Mouse (Mus musculus) c-Kit-positive CD71-positive TER-119-negative erythroid progenitor cells, embryonic 14.5 days (primary cell): Measurements from ENCODE around the gene Arpc4.

ENCODE experiments used
- DNase-seq: peaks from one replicate; pipeline ENCODE4 v3.0.0-alpha.2; 2013; ENCODE audit warnings: low read depth

Gene Arpc4

DNA sequence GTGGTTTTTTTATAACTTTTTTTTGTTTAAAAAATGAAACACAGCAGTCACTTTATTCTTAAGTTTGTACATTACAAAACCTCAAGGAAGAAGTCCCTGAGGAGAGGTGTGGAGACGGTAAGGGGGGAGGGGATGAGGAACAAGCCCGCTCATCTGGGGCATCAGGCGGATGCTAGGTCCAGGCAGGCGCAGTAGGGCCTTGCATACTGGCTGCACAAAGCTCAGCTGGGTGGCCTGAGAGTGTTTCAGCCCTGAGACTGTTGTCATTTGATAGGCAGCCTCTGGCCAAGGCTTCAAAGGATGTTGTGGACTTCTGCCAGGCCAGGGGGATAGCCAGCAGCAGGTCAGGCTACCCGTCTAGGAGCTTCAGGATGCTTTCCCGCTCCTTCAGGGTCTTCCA, 11.3 kb upstream of the Arpc4 start:
- no peak for DNase-seq

DNA sequence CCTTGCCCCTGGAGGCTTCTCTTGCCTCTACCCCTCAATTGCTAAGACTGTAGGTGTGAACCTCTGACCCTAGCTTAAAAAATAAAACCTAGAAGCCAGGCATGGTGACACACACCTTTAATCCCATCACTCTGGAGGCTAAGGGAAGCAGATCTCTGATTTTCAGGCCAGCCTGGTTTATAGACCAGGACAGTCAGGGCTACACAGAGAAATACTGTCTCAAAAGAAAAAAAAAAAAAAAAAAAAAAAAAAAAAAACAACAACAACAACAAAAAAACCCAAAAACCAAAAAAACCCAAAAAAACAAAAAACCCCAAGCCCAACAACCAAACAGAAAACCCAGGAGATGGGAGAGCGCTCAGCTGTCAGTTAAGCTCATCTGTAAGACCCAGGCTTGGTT, 10.3 kb upstream of the Arpc4 start:
- DNase-seq, result no peak

DNA sequence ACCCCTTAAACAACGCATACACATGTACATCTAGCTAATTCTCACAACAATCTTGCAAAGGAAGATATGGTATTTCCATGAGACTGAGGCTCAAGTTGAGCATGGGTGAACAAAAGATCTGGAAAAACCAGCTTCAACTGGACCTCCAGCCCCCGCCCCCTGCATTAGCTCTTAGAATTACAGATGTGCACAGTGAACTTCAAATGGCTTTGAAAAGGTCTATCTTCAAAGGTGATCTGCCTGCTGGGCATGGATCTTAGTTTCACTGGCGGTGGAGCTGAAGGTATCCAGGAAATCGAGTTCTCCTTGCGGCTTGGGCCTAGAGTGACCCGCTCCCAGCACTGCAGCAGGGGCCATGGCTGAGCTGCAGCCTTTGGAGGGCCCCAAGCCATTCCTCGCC, 9.8 kb upstream of the Arpc4 start:
- no peak for DNase-seq

DNA sequence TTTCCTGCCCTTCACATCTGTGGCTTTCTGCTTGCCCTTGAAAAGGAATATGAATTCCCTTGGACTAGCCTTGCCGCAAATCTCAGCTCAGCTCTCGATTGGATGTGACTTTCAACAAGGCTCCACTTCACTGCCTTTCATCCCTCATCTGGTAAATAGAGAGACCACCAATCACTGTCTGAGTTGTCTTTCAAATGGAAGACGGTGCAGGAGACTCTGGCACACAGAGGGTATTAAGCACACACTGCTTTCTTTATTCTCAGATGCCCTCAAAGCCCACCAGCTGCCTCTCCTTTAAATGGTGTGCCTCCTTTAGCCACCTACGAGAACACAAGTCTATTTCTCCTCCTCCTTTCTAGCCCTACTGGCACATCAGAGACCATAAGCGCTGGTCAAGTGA, 9.3 kb upstream of the Arpc4 start:
- no peak for DNase-seq

DNA sequence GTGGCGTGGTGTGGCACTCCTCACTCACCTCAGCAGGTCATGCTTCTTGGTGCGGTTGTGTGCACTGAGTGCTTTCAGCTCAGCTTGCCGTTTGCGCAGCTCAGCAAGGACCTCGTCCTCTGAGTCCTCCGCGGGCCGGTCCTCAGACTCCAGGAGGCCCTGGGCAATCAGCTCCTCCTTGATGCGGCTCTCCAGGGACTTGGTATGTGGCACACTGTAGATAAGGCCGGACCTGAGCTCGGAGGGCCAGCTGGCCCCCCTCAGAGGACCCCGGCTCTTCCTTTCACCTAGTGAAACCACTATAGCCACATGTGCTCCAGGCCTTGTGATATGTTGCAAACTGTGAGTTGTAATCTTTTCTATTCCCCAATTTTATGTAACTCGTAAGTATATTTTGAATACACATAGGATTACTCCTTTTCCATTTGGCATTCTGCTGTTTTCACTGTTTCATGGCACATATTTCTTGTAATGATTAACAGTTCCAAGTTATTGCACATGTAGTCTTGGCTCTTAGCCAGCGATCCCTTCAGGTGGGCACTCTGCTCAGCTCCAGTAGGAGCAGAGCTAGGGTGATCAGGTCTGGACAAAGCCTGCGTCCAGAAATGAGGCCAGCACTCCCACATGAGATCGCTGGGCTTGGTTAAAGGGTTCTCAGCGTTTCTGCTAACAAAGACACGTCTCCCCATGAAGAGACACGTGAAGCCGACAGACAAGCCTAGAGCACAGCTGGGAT, 7.6 kb upstream of the Arpc4 start:
- no peak for DNase-seq

DNA sequence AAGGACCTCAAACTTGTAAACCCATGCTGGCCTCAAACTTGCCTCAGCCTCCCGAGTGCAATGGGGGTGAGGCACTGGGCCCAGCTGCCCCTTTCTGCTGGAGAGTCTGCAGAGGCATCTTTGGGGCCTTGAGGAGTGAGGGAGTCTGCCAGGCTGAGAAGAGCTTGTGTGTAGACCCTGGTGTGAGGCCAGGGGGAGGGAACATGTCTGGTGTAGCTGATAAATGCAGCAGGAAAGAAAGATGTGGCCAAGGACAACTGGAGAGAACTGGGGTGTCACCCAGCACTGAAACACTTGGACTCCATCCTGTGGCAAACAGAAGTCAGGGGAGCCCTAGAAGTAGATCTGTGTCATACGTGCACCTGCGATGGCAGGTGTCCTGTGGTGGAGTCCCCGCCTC, 4.4 kb upstream of the Arpc4 start:
- DNase-seq, result no peak

DNA sequence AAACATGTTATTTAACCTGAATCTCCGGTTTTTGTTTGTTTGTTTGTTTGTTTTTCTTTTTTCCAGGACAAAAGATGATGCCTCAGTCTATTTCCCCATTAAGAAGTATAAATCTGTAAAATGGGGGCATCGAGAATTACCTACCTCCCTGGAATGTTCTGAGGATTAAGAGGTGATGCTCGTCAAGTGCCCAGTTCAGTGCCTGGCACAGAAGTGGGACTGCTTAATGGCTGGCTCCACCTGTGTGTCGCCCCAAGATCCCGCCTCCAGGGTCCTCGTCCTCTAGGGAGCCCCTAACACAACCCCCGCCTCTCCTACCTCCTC, 781 bp upstream of the Arpc4 start:
- DNase-seq, result no peak

DNA sequence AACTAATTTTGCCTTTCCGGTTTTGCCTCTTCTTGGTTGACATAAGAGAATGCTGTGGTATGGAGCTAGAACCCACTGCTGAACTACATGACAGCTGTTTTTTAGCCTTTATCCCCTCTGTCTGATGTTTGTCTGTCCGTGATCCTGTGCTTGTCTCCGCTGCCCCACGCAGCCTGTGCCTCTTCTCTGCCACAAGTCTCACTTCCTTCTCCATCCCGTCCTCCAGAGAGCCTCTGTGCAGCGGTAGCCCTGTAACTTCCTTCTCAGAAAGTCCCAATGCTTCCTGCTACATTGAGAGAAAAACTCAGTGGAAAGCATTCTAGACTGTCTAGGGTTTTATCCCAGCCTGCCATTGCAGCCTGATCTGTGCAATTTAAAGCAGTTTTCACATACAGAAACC, 1.3 kb downstream of the Arpc4 start:
- no peak for DNase-seq

DNA sequence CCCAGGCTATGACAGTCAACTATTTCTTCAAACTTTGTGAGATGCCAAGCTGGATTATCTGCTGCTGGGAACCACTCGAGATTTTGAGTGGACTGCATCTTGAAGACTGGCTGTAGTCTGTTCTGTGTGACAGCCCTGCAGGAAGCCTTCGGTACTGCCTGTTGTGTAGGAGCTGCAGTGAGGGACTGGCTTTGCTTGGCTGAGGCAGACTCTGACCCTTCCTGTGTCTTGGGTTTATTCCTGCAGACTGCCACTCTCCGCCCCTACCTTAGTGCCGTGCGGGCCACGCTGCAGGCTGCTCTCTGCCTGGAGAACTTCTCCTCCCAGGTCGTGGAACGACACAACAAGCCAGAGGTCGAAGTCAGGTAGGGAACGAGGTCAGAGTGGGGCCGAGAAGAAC, 2.6 kb downstream of the Arpc4 start:
- DNase-seq, result no peak

DNA sequence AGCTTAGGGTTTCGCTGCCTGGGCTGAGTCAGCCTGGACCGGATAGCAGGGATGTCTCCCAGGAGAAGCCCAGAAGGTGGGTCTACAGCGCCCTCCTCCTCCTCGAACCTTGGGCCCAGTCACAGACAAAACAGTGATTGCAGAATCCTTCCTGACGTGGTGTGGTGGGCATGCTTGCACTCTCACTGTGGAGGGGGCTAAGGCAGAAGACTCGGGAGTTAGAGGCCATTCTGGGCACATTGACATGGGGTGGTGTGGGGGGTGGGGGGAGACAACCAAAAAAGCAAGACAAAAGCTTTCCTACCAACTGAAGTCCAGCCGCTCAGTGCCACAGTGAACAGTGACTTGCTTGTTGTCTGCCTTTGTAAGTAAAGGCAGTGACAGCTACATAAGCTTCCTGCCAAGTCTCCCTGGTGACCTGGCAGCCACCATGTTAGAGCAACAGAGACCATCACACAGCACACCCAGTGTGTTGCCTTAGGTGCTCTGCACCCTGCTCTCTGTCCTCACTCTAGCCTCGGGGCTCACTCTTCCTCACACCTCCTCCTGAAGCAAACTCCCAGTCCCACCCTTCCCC, 6.5 kb downstream of the Arpc4 start:
- no peak for DNase-seq

DNA sequence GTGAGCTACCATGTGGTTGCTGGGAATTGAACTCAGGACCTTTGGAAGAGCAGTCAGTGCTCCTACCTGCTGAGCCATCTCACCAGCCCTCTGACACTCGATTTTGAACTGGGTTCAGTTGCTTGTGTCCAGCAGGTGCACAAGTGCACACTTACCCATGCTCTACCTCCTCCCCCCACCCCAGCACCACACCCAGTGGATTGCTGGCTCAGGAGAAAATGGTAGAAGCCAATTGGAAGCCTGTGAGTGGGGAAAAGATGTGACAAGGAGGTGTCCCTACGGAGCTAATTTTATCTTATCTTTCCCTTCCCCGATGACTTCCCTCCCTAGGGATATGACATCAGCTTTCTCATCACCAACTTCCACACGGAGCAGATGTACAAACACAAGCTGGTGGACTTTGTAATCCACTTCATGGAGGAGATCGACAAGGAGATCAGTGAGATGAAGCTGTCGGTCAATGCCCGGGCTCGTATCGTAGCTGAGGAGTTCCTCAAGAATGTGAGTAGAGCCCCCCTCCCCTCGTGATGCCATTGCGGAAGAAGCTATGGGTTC, 7.3 kb downstream of the Arpc4 start:
- no peak for DNase-seq

DNA sequence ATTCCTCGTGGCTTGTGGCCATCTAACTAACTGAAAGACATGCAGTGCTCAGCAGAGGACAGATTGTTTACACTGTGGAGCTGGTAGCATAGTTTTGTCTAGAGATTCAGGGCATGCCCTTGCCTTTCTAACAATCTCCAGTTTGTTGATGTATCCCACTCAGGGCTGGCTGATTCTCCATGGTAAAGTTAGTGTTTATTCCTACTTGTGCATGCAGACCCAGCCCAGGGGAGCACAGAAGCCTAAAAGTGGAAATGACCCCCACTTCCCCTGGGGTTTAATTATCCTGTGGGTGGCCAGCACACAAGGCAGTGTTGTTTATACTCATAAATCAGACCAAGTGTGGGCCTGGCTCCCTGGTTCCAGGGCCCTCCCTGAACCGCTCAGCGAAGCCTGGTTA, 8.1 kb downstream of the Arpc4 start:
- no peak for DNase-seq

DNA sequence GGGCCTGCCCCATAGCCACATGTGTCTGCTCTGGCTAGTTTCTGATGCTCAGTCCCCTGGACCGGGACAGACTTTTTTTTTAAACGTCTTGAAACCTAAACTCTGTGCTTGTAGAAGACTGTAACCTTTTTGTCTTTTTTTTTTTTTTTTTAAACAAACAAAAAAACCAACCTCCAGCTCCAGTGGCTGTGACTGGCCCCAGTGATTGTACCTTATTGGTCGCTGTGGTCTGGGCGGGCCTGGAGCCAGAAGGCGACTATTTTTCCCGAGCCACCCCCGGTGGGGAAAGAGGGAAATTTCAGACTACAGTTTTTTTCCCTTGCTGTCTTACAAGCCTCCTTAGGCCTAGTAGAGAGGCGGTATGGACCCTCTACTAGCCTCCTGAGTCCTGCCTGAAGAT, 11.0 kb downstream of the Arpc4 start, which contains the start of gene Ttll3:
TSS of gene Ttll3 (plus strand) at position 301 of the 400 bp plus-strand sequence.
- DNase-seq, result no peak

DNA sequence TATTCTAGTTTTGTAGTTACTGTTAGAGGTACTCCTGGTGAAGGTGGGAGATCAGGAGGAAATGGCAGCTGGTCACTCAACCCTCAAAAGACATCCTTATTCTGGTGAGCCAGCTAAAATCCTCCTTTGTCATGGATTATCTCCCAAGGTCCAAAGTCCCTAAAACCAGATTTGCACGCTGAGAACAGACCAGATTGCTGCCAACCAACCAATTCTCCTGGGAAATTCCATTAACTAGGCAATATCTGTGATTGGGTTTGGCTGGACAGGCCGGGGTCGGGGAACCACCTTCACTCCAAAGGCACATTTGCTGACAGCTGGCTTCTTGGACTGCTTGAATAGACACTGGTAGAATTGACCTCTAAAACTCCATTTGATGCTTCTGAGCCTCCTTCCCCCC, 12.8 kb downstream of the Arpc4 start:
- no peak for DNase-seq

DNA sequence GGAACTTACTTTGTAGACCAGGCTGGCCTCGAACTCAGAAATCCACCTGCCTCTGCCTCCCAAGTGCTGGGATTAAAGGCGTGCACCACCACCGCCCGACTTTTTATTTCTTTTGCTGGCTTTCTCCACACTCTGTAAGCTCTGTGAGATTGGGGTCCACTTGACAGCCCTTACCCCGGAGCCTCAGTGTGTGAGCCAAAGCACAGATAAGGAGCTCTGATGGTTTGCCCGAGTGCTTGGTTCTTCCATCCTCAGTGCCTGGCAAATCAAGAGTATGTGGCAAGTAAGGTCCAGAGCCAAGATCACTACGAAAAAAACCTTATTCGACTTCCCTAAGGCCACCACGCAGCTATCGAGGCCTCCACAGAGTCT, 14.1 kb downstream of the Arpc4 start:
- DNase-seq, result no peak

DNA sequence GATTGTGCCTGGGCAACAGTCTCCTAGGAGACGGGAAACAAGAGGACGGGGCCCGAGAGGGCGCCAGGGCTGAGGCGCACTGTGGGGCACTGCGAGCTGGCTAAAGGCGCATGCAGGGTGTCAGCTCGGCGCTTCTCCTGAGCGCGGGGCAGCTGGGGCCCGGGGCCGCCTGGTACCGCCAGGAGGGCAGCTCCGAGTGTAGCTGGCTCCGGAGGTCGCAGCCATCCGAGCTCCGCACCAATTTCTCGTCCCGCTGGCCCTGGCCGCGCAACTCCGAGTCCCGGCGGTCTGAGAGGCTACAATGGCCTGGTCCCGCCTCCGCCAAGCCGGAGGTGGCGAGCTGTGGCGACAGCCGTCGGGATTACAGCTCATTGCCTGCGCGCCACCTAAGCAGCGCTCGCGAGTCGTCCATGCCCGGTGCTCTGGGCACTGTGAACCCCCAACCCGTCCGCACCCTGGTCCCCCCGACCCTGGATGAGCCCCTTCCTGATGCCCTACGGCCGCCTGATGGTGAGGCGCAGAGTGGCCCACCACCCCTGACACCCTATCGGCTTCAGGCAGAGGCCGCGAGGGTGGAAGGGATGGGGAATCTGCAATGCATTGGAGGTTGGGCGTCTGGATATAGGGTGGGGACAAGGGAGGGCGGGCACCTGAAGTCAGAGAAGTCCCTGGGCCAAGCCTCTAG, 14.6 kb downstream of the Arpc4 start:
- DNase-seq, result no peak

DNA sequence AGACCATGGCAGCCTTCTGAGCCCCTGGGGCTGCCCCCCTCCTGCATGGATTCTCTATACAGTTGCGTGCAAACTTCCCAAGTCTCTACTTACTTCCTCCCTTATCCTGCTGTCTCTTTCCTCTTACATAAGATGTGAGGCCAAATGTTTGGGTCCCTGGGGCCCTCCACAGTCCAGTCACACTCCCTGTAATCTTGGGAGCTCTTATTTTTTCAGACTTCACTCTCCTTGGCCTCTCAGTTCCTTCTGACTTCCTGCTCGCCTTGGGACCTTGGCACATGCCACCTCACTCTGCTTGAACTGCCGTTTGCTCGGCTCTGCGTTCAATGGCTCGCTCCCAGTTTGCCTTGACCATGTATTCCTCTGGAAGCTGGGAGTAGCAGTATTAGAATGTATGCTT, 16.0 kb downstream of the Arpc4 start:
- no peak for DNase-seq

DNA sequence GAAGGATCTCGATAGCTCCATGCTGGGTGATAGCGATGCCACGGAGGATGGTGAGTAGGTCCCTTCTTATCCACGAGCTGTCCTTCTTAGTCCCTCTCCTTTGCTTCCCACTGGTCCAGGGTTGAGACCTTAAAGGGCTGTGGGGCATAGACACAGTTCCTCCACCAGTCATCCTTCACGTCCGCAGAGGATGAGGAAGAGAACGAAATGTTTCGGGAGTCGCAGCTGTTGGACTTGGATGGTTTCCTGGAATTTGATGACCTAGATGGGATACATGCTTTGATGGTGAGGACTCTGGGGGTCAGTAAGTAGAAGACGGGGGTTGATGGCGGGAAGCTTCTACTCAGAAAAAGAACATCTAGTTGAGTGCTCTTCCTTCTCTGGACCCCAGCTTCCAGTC, 16.9 kb downstream of the Arpc4 start:
- no peak for DNase-seq

DNA sequence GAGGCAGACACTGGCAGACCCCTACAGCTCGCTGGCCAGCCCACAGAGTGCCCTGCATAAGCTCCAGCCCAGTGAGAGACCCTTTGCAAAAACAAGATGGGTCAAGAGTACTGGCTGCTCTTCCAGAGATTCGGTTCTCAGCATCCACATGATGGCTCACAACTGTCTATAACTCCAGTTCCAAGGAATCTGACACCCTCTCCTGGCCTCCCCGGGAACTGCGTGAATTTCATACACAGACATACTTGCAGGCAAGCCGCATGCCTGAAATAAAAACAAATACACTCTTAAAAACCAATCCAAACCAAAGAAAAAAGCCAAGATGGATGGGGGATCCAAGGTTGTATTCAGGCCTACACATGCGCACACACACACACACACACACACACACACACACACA, 17.6 kb downstream of the Arpc4 start:
- no peak for DNase-seq

DNA sequence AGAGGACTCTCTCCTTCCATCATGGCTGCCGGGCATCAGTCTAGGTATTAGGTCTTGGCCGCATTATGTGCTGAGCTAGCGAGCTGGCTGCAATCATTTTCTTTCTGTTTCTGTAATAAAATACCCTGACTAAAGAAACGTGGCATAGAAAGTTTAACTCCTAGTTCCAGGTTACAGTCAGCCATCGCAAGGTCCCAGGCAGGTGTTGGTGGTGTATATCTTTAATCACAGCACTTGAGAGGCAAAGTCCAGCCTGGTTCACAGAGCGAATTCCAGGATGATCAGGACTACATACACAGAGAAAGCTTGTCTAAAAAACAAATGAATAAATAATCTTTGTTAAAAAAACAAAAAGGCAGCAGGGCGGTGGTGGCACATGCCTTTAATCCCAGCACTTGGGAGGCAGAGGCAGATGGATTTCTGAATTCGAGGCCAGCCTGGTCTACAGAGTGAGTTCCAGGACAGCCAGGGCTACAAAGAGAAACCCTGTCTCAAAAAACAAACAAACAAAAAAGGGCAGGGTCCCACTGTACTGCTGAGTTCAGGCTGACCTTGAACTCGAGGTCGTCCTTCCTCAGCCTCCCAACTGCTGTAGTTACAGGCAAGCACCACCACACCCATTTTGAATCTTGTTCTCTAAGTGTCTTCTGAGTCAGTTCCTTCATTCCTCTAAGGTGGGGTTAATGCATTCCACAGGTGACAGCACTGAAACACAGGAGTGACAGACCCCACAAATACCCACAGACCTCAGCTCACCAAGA, 18.5 kb downstream of the Arpc4 start:
- no peak for DNase-seq

DNA sequence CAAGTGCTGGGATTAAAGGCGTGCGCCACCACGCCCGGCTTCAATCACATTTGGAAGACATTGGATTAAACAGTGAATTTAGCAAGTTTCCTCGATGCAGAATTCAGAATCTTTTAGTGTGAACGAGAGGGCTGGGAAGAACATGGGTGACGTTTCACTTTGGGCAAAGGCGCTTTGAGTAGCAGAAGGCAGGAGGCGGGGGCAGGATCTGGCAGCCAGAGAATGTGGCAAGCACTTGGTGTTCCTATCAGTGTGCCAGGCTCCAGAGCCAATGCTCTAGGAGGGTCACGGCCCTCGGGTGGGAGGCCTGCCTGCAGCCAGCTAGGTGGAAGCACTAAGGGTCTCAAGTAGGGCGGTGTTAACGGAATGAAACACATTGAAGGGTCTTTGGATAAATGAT, 24.2 kb downstream of the Arpc4 start:
- no peak for DNase-seq

DNA sequence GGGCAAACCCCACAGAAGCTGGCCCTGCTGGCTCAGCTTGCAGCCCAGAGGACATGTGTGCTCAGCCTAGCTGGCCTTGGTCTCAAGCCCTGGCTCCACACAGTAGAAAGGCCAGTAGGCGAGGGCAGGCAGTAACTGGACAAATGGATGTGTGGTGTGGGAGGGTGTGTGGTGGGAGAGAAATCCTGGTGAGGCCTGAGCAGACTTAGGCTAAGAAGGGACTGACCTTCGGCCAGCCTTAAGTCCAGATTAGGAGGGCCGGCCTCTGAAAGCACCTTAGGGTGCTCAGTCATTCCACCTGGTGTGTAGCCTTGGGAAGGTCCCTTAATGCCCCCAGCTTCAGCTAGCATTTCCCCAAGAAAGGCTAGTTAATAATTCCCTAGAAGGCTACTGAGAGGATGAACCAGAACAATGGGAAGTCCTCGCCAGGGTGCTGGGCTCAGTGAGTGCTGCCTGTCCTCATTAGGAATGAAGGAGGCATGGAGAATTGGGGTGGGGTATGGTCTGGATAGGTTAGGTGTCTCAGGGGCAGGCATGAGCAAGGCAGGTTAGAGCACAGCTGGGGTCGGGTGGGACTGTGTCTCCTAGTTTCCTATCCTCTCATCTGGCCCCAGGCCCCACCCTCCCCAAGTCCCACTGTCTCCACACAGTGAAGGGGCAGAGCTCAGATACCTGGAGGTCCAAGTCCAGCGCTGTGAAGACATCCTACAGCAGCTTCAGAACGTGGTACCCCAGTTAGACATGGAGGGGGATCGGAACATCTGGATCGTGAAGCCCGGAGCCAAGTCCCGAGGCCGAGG, 26.9 kb downstream of the Arpc4 start:
- no peak for DNase-seq
